Mouse (Mus musculus): ENCODE results near the gene Ptpn9. TPM values are rescaled to one million over a fixed set of nuclear protein-coding genes. Genes with fewer than 3 reads are reported as not detected.

Gene Ptpn9
- total RNA-seq, 1 experiment: 6.8 TPM

- Histone ChIP-seq H3K27ac (ENCODE audit: insufficient read depth, low read depth, low read length, poor library complexity, severe bottlenecking) (no peak overlapping the region), H3K36me3 (ENCODE audit: control insufficient read depth, insufficient read depth, low read length, poor library complexity, severe bottlenecking) (no peaks in the 10 kb centered on the region)
Measured at GRCm38 (mm10) chr9:57014766-57015165, 20.0 kb downstream of the Ptpn9 start.

DNA sequence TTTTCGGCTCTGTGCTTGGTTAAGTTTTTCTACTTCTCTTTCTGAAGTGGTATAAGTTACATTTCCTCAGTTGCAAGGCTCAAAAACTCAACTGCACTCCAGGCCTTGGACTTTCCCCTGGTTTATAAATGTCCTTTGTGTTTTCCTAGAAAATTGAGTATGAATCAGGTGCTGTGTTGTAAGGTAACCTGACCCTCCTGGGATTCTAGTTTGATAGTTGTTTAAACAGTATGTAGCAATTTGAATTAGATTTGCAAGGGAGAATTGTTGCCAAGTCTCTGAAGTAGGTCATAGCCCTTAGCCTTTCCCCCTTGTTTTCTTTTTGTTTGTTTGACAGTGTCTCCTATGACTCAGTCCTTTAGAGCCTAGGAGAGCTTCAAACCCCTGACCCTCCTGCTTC is 22.9 kb downstream of the Ptpn9 start:
- H3K9ac ChIP-seq (ENCODE audit: insufficient read depth, low read depth, low read length, poor library complexity, severe bottlenecking): no peak overlapping the region
- in situ Hi-C loops (cut with MboI; ENCODE audit: low sequenced_read_pairs in 2 of 2, unreplicated experiment in 2 of 2): no loop called here
- no peak overlapping the region for H3K4me3 ChIP-seq (ENCODE audit: insufficient read depth in 1 of 2, low read depth in 1 of 2, low read length in 2 of 2, poor library complexity in 1 of 2, severe bottlenecking in 1 of 2)
- H3K36me3 ChIP-seq (ENCODE audit: control insufficient read depth, insufficient read depth, low read length, poor library complexity, severe bottlenecking): no peaks in the 10 kb centered on the region
- H3K27ac ChIP-seq (ENCODE audit: insufficient read depth, low read depth, low read length, poor library complexity, severe bottlenecking): no peak overlapping the region
- no peaks in the 10 kb centered on the region for H3K9me3 ChIP-seq (ENCODE audit: control insufficient read depth, insufficient read depth, low read depth, low read length)
- no peaks in the 10 kb centered on the region for H3K4me1 ChIP-seq (ENCODE audit: control insufficient read depth in 2 of 2, insufficient read depth in 2 of 2, low read length in 2 of 2, poor library complexity in 1 of 2)
- no peak for DNase-seq (ENCODE audit: low read depth, low spot score)
- TF ChIP-seq CHD2 (IDR thresholded peaks at IDR 0.05; ENCODE audit: low read depth, low read length) (no peak), ZNF384 (IDR thresholded peaks at IDR 0.05; ENCODE audit: low read depth, low read length) (no peak), ZC3H11A (IDR thresholded peaks at IDR 0.05; ENCODE audit: borderline replicate concordance, low read depth, low read length) (no peak), HCFC1 (IDR thresholded peaks at IDR 0.05; ENCODE audit: borderline replicate concordance, insufficient read depth, low read length) (no peak), MAFK (IDR thresholded peaks at IDR 0.05; ENCODE audit: insufficient read depth, low read depth, low read length) (no peak)

More at GRCm38 (mm10) chr9:57014766-57015165, 20.0 kb downstream of the Ptpn9 start:
- no peak overlapping the region for H3K4me3 ChIP-seq (ENCODE audit: insufficient read depth in 1 of 2, low read depth in 1 of 2, low read length in 2 of 2, poor library complexity in 1 of 2, severe bottlenecking in 1 of 2)
- in situ Hi-C loops (cut with MboI; ENCODE audit: low sequenced_read_pairs in 2 of 2, unreplicated experiment in 2 of 2): no loop called here
- TF ChIP-seq ZNF384 (IDR thresholded peaks at IDR 0.05; ENCODE audit: low read depth, low read length) (no peak), ZC3H11A (IDR thresholded peaks at IDR 0.05; ENCODE audit: borderline replicate concordance, low read depth, low read length) (no peak), MAFK (IDR thresholded peaks at IDR 0.05; ENCODE audit: insufficient read depth, low read depth, low read length) (no peak), CHD2 (IDR thresholded peaks at IDR 0.05; ENCODE audit: low read depth, low read length) (no peak), HCFC1 (IDR thresholded peaks at IDR 0.05; ENCODE audit: borderline replicate concordance, insufficient read depth, low read length) (no peak)
- DNase-seq (ENCODE audit: low read depth, low spot score): no peak
- H3K4me1 ChIP-seq (ENCODE audit: control insufficient read depth in 2 of 2, insufficient read depth in 2 of 2, low read length in 2 of 2, poor library complexity in 1 of 2): peaks cover 0 to 2% of the 10 kb centered on the region in 2 experiments; a peak in 1 of 4 replicates
- H3K9ac ChIP-seq (ENCODE audit: insufficient read depth, low read depth, low read length, poor library complexity, severe bottlenecking): no peak overlapping the region
- H3K9me3 ChIP-seq (ENCODE audit: control insufficient read depth, insufficient read depth, low read depth, low read length): no peaks in the 10 kb centered on the region

DNA sequence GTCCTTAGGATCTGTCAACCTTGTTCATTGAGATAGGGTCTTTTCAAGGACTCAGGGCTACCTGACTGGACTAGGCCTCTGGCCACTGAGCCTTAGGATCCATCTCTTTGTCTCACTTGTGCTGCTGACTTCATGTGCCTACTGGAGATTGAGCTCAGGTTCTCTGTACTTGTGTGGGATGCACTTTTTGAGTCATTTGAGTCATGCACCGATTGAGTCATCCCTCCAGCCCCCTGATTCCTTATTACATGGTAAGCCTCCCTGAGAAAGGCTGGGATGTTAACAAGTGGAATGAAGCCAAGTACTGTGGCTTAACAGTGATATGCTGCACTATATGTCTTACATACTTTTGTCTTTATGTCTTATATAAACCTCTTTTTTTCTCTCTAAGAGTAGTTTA is 37.0 kb downstream of the Ptpn9 start:
- no peak overlapping the region for H3K27ac ChIP-seq (ENCODE audit: insufficient read depth, low read depth, low read length, poor library complexity, severe bottlenecking)
- TF ChIP-seq HCFC1 (IDR thresholded peaks at IDR 0.05; ENCODE audit: borderline replicate concordance, insufficient read depth, low read length): no peak
- H3K9me3 ChIP-seq (ENCODE audit: control insufficient read depth, insufficient read depth, low read depth, low read length): no peaks in the 10 kb centered on the region
- no peak overlapping the region for H3K9ac ChIP-seq (ENCODE audit: insufficient read depth, low read depth, low read length, poor library complexity, severe bottlenecking)
- in situ Hi-C loops (cut with MboI; ENCODE audit: low sequenced_read_pairs in 2 of 2, unreplicated experiment in 2 of 2): no loop called here
- H3K36me3 ChIP-seq (ENCODE audit: control insufficient read depth, insufficient read depth, low read length, poor library complexity, severe bottlenecking): no peaks in the 10 kb centered on the region
- no peaks in the 10 kb centered on the region for H3K4me1 ChIP-seq (ENCODE audit: control insufficient read depth in 2 of 2, insufficient read depth in 2 of 2, low read length in 2 of 2, poor library complexity in 1 of 2)
- DNase-seq (ENCODE audit: low read depth, low spot score): no peak
- H3K4me3 ChIP-seq (ENCODE audit: insufficient read depth in 1 of 2, low read depth in 1 of 2, low read length in 2 of 2, poor library complexity in 1 of 2, severe bottlenecking in 1 of 2): no peak overlapping the region

DNA sequence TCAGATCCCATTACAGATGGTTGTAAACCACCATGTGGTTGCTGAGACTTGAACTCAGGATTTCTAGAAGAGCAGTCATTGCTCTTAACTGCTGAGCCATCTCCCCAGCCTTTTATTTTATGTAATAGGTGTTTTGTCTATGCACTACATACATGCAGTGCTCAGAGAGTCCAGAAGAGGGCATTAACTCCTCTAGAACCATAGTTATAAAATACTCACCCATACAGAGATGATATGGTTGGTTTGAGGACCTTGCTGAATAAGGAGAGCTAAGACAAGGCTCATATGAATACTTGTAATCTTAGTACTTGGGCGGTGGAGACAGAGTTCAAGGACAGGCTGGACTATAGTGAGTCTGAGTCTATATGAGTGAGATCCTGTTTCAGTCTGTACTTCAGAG is 61.5 kb downstream of the Ptpn9 start:
- no peaks in the 10 kb centered on the region for H3K9me3 ChIP-seq (ENCODE audit: control insufficient read depth, insufficient read depth, low read depth, low read length)
- no peaks in the 10 kb centered on the region for H3K4me1 ChIP-seq (ENCODE audit: control insufficient read depth in 2 of 2, insufficient read depth in 2 of 2, low read length in 2 of 2, poor library complexity in 1 of 2)
- H3K36me3 ChIP-seq (ENCODE audit: control insufficient read depth, insufficient read depth, low read length, poor library complexity, severe bottlenecking): 0 out of 2 replicates have a peak, but pooled peaks cover 3% of the 10 kb centered on the region
- no peak overlapping the region for H3K9ac ChIP-seq (ENCODE audit: insufficient read depth, low read depth, low read length, poor library complexity, severe bottlenecking)
- no peak for DNase-seq (ENCODE audit: low read depth, low spot score)
- in situ Hi-C loops (cut with MboI; ENCODE audit: low sequenced_read_pairs in 2 of 2, unreplicated experiment in 2 of 2): no loop called here
- no peak overlapping the region for H3K4me3 ChIP-seq (ENCODE audit: insufficient read depth in 1 of 2, low read depth in 1 of 2, low read length in 2 of 2, poor library complexity in 1 of 2, severe bottlenecking in 1 of 2)
- no peak overlapping the region for H3K27ac ChIP-seq (ENCODE audit: insufficient read depth, low read depth, low read length, poor library complexity, severe bottlenecking)
- TF ChIP-seq HCFC1 (IDR thresholded peaks at IDR 0.05; ENCODE audit: borderline replicate concordance, insufficient read depth, low read length): no peak
- no peak for TF ChIP-seq CHD2 (IDR thresholded peaks at IDR 0.05; ENCODE audit: low read depth, low read length)
- no peak for TF ChIP-seq MAFK (IDR thresholded peaks at IDR 0.05; ENCODE audit: insufficient read depth, low read depth, low read length)
- TF ChIP-seq ZNF384 (IDR thresholded peaks at IDR 0.05; ENCODE audit: low read depth, low read length): no peak
- TF ChIP-seq ZC3H11A (IDR thresholded peaks at IDR 0.05; ENCODE audit: borderline replicate concordance, low read depth, low read length): no peak

DNA sequence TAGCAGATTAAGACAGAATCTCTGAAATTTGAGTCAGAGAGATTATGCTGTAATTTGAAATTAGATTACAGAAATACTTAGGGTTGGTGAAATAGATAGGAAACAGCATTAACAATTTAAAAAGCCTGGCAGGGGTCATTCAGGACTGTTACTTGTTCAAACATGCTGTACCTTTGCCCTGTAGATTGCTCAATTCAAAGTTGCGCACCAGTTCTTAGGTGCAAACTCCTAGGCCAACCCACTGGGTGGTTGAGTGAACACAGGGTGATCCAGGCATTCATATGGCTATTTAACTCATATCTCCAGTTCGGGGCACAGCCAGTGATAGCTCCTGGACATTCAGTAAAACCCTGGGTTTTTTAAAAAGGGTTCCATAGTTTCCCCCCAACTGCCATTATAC is 69.4 kb downstream of the Ptpn9 start:
- Histone ChIP-seq H3K9ac (ENCODE audit: insufficient read depth, low read depth, low read length, poor library complexity, severe bottlenecking) (no peak overlapping the region), H3K4me1 (ENCODE audit: control insufficient read depth in 2 of 2, insufficient read depth in 2 of 2, low read length in 2 of 2, poor library complexity in 1 of 2) (no peaks in the 10 kb centered on the region), H3K9me3 (ENCODE audit: control insufficient read depth, insufficient read depth, low read depth, low read length) (no peaks in the 10 kb centered on the region), H3K27ac (ENCODE audit: insufficient read depth, low read depth, low read length, poor library complexity, severe bottlenecking) (no peak overlapping the region), H3K4me3 (ENCODE audit: insufficient read depth in 1 of 2, low read depth in 1 of 2, low read length in 2 of 2, poor library complexity in 1 of 2, severe bottlenecking in 1 of 2) (no peak overlapping the region), H3K36me3 (ENCODE audit: control insufficient read depth, insufficient read depth, low read length, poor library complexity, severe bottlenecking) (0 out of 2 replicates have a peak, but pooled peaks cover 4% of the 10 kb centered on the region)
- no peak for DNase-seq (ENCODE audit: low read depth, low spot score)
- TF ChIP-seq ZC3H11A (IDR thresholded peaks at IDR 0.05; ENCODE audit: borderline replicate concordance, low read depth, low read length) (no peak), CHD2 (IDR thresholded peaks at IDR 0.05; ENCODE audit: low read depth, low read length) (no peak), MAFK (IDR thresholded peaks at IDR 0.05; ENCODE audit: insufficient read depth, low read depth, low read length) (no peak), ZNF384 (IDR thresholded peaks at IDR 0.05; ENCODE audit: low read depth, low read length) (no peak), HCFC1 (IDR thresholded peaks at IDR 0.05; ENCODE audit: borderline replicate concordance, insufficient read depth, low read length) (no peak)
- in situ Hi-C loops (cut with MboI; ENCODE audit: low sequenced_read_pairs in 2 of 2, unreplicated experiment in 2 of 2): no loop called here
